Comparison of ENCODE assay signal across 11 mouse cellular contexts in the genomic region with DNA sequence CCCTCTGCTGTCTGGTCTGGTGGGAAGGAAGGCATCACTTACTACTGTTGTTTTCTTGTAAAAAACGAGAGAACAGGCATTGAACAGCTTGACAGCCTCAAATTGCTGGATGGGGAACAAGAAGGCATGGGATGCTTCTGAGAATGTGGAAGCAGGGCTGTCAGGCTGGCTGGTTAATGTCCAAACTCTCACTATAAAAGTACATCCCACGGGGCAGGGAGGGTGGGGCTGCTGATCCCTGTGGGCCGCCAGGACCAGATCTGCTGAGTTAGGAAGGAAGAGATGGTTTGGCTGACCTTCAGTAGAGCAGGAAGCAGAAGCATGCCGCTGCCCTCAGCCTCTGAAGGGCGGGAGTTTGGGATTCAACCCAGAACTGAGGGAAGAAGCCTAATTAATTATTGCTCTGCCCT. TPM values are rescaled to one million over a fixed set of nuclear protein-coding genes. Genes with fewer than 3 reads are reported as not detected.
A peak's percentile ranks its signal among the peaks of the same experiment; 100 is the strongest.
DNase-seq lines count a peak whose midpoint lies in the region; ATAC-seq and TF ChIP-seq lines count a peak whose summit lies in the region.
"Had no signal": no experiment of that assay in that cellular context is flagged by ENCODE, and none has a peak within 500 bp of the region (broad histone marks: within the 10 kb centered on the region; RNA-seq: fewer than 3 reads in every experiment).

No protein-coding gene starts in this region.

- no peak overlapping the region for H3K9ac ChIP-seq in hindbrain, postnatal 0 days (replicated peaks; ENCODE audit: low read length)
- 0 out of 2 replicates have a peak overlapping the region, but pooled peaks have one; percentile 28 for H3K9ac ChIP-seq in heart, embryonic 15.5 days
- no peak overlapping the region for H3K9ac ChIP-seq in kidney, embryonic 16.5 days (replicated peaks; ENCODE audit: low read length)
- H3K9ac ChIP-seq: limb, embryonic 15.5 days had no signal

- H3K27me3 ChIP-seq in hindbrain, embryonic 10.5 days (ENCODE audit: insufficient read depth, poor library complexity, severe bottlenecking) = peaks cover 10% of the 10 kb centered on the region
- H3K27me3 ChIP-seq in hindbrain, postnatal 0 days (ENCODE audit: insufficient read depth, low read length) = no peaks in the 10 kb centered on the region
- no peaks in the 10 kb centered on the region for H3K27me3 ChIP-seq in heart, embryonic 15.5 days
- H3K27me3 ChIP-seq in kidney, embryonic 16.5 days (ENCODE audit: insufficient read depth, low read length) = no peaks in the 10 kb centered on the region
- H3K27me3 ChIP-seq: limb, embryonic 15.5 days had no signal

- ATAC-seq in hindbrain, postnatal 0 days = no peak
- ATAC-seq in heart, embryonic 15.5 days (replicated peaks; ENCODE audit: insufficient number of reproducible peaks, insufficient read depth, low FRiP score, low read depth) = peak; percentile 41; the same call in 1 of the 2 replicates
- peak; percentile 82 for ATAC-seq in kidney, embryonic 16.5 days (ENCODE audit: low FRiP score, low TSS enrichment)

- no peak overlapping the region for H3K4me3 ChIP-seq in hindbrain, embryonic 10.5 days
- H3K4me3 ChIP-seq in hindbrain, postnatal 0 days (ENCODE audit: low read length) = no peak overlapping the region
- H3K4me3 ChIP-seq in heart, embryonic 15.5 days = no peak overlapping the region
- no peak overlapping the region for H3K4me3 ChIP-seq in kidney, embryonic 16.5 days (ENCODE audit: low read length)
- H3K4me3 ChIP-seq: limb, embryonic 15.5 days had no signal

- no peak for TF ChIP-seq CTCF in hindbrain, postnatal 0 days (IDR thresholded peaks at IDR 0.05; ENCODE audit: low read depth)

- no peak for DNase-seq in hindbrain, embryonic 10.5 days (ENCODE audit: low spot score)
- DNase-seq in hindbrain, postnatal 0 days (ENCODE audit: low spot score) = no peak
- peak; percentile 58 for DNase-seq in lung, postnatal 36 days
- no peak for DNase-seq in retina, postnatal 1 day
- DNase-seq in left cerebral cortex, adult 8-10 months (ENCODE audit: low spot score in 2 of 2) = no peak
- no peak for DNase-seq in thymus, postnatal 0 days (ENCODE audit: low spot score)
- DNase-seq: cerebellum, adult 9-10 months; gastrocnemius, postnatal 10 days had no signal

- H3K27ac ChIP-seq in hindbrain, embryonic 10.5 days = peak overlapping the region; percentile 53; the same call in 1 of the 2 replicates
- no peak overlapping the region for H3K27ac ChIP-seq in hindbrain, postnatal 0 days
- peak overlapping the region; percentile 73 for H3K27ac ChIP-seq in heart, embryonic 15.5 days
- H3K27ac ChIP-seq in kidney, embryonic 16.5 days (ENCODE audit: low read length) = peak overlapping the region; percentile 84
- H3K27ac ChIP-seq: limb, embryonic 15.5 days had no signal

- H3K36me3 ChIP-seq in hindbrain, embryonic 10.5 days = no peaks in the 10 kb centered on the region
- H3K36me3 ChIP-seq in hindbrain, postnatal 0 days (ENCODE audit: insufficient read depth, low read length) = no peaks in the 10 kb centered on the region
- no peaks in the 10 kb centered on the region for H3K36me3 ChIP-seq in heart, embryonic 15.5 days
- H3K36me3 ChIP-seq in kidney, embryonic 16.5 days (ENCODE audit: insufficient read depth, low read length) = no peaks in the 10 kb centered on the region
- H3K36me3 ChIP-seq: limb, embryonic 15.5 days had no signal

- H3K9me3 ChIP-seq in hindbrain, embryonic 10.5 days = no peaks in the 10 kb centered on the region
- no peaks in the 10 kb centered on the region for H3K9me3 ChIP-seq in hindbrain, postnatal 0 days (ENCODE audit: low read length)
- no peaks in the 10 kb centered on the region for H3K9me3 ChIP-seq in heart, embryonic 15.5 days (replicated peaks)
- no peaks in the 10 kb centered on the region for H3K9me3 ChIP-seq in kidney, embryonic 16.5 days (ENCODE audit: low read length)
- H3K9me3 ChIP-seq: limb, embryonic 15.5 days had no signal

- WGBS in hindbrain, embryonic 10.5 days = 41% methylated on average over 5 of the region's 5 CpGs
- WGBS in hindbrain, postnatal 0 days = 13% methylated on average over 5 of the region's 5 CpGs
- 20% methylated on average over 5 of the region's 5 CpGs for WGBS in heart, embryonic 15.5 days
- 15% methylated on average over 5 of the region's 5 CpGs for WGBS in kidney, embryonic 16.5 days

- peaks cover 74% of the 10 kb centered on the region for H3K4me1 ChIP-seq in hindbrain, embryonic 10.5 days (replicated peaks)
- peaks cover 37% of the 10 kb centered on the region for H3K4me1 ChIP-seq in hindbrain, postnatal 0 days (ENCODE audit: insufficient read depth, low read length)
- peaks cover 76% of the 10 kb centered on the region for H3K4me1 ChIP-seq in heart, embryonic 15.5 days (replicated peaks)
- H3K4me1 ChIP-seq in kidney, embryonic 16.5 days (ENCODE audit: insufficient read depth, low read length) = peaks cover 59% of the 10 kb centered on the region

- no peak overlapping the region for H3K4me2 ChIP-seq in hindbrain, postnatal 0 days (ENCODE audit: low read depth, low read length)
- H3K4me2 ChIP-seq in heart, embryonic 15.5 days = no peak overlapping the region
- no peak overlapping the region for H3K4me2 ChIP-seq in kidney, embryonic 16.5 days (replicated peaks; ENCODE audit: low read depth, low read length)
- H3K4me2 ChIP-seq: limb, embryonic 15.5 days had no signal

RNA-seq across cellular contexts. Expression of gene Golt1a, which starts 58.0 kb away (rescaled TPM):
- not detected in 2 replicates for polyA plus RNA-seq in hindbrain, embryonic 10.5 days (2016; fragmentation: Nextera tagmentation; extraction: Ambion mirVana)
- not detected in 2 replicates for total RNA-seq in hindbrain, postnatal 0 days (2014; rRNA removed)
- polyA plus RNA-seq in hindbrain, postnatal 0 days (2015; fragmentation: Nextera tagmentation; extraction: Ambion mirVana) = 0.08 TPM in 1 of 2 replicates, not detected in the other
- 0.42 TPM in 1 of 2 replicates, not detected in the other for polyA plus RNA-seq in heart, embryonic 15.5 days (2015; fragmentation: Nextera tagmentation; extraction: Ambion mirVana)
- 7.9 and 8.0 TPM in 2 replicates for polyA plus RNA-seq in kidney, embryonic 16.5 days (2015; fragmentation: Nextera tagmentation; extraction: Ambion mirVana)
- 1 to 10 TPM in 3 of 4 experiments, under 1 TPM in 1; 0.28 to 4.8 (median 2.4) TPM for total RNA-seq in left cerebral cortex, adult 8-10 months (2022)
- polyA plus RNA-seq in thymus, postnatal 0 days (2015; fragmentation: Nextera tagmentation; extraction: Ambion mirVana) = not detected in 2 replicates
- total RNA-seq: gastrocnemius, postnatal 10 days had no signal
- polyA plus RNA-seq: limb, embryonic 15.5 days had no signal
